Mouse (Mus musculus): Measurements from ENCODE around the gene Slc35e3.
"Not testable (repeated sequence)": the region's sequence is repeated elsewhere in the genome, so short reads cannot be mapped to it uniquely, and the experiment has no call there.

Gene Slc35e3

GRCm38 (mm10) chr10:117712191-117712754 lies 33.9 kb downstream of the Slc35e3 start:
- DNase-seq: peak in 1 of 2 experiments; percentile 31

- DNase-seq: peak; percentile 68 to 75
Measured at GRCm38 (mm10) chr10:117711408-117711807, 34.8 kb downstream of the Slc35e3 start.

GRCm38 (mm10) chr10:117710604-117711141 lies 35.5 kb downstream of the Slc35e3 start, which contains the start of gene Mdm2:
Gene Mdm2 (minus strand): TSS chr10:117710758.
- DNase-seq: peak; percentile 96 to 99

GRCm38 (mm10) chr10:117709930-117710603 lies 36.1 kb downstream of the Slc35e3 start:
- DNase-seq: peak; percentile 84 to 85

- DNase-seq: no peak
Measured at GRCm38 (mm10) chr10:117709326-117709830, 36.8 kb downstream of the Slc35e3 start.

- no peak for DNase-seq
Measured at GRCm38 (mm10) chr10:117708856-117709255, 37.3 kb downstream of the Slc35e3 start.

GRCm38 (mm10) chr10:117708376-117708775 lies 37.8 kb downstream of the Slc35e3 start:
- DNase-seq: no peak

- DNase-seq: no peak
Measured at GRCm38 (mm10) chr10:117707114-117707838, 38.9 kb downstream of the Slc35e3 start.

GRCm38 (mm10) chr10:117706440-117706839 lies 39.7 kb downstream of the Slc35e3 start:
- no peak for DNase-seq

GRCm38 (mm10) chr10:117705806-117706205 lies 40.4 kb downstream of the Slc35e3 start:
- no peak for DNase-seq

GRCm38 (mm10) chr10:117704964-117705335 lies 41.2 kb downstream of the Slc35e3 start:
- DNase-seq: no peak

GRCm38 (mm10) chr10:117704314-117704963 lies 41.7 kb downstream of the Slc35e3 start:
- not testable (repeated sequence) for DNase-seq

GRCm38 (mm10) chr10:117703506-117703905 lies 42.7 kb downstream of the Slc35e3 start:
- DNase-seq: no peak

GRCm38 (mm10) chr10:117702024-117702833 lies 43.9 kb downstream of the Slc35e3 start:
- no peak for DNase-seq

GRCm38 (mm10) chr10:117701034-117701829 lies 44.9 kb downstream of the Slc35e3 start:
- no peak for DNase-seq

- DNase-seq: no peak
Measured at GRCm38 (mm10) chr10:117700450-117700849, 45.7 kb downstream of the Slc35e3 start.

GRCm38 (mm10) chr10:117699914-117700313 lies 46.3 kb downstream of the Slc35e3 start:
- DNase-seq: no peak

GRCm38 (mm10) chr10:117698313-117699138 lies 47.6 kb downstream of the Slc35e3 start:
- DNase-seq: no peak

- no peak for DNase-seq
Measured at GRCm38 (mm10) chr10:117697561-117698115, 48.5 kb downstream of the Slc35e3 start.
